Mouse (Mus musculus) urinary bladder, postnatal 10 days (tissue): ENCODE data around the gene Clec3a.

Experiments
- DNase-seq: peaks from one replicate; pipeline ENCODE4 v3.0.0; 2022; ENCODE audit warnings: low spot score

Gene Clec3a

DNA sequence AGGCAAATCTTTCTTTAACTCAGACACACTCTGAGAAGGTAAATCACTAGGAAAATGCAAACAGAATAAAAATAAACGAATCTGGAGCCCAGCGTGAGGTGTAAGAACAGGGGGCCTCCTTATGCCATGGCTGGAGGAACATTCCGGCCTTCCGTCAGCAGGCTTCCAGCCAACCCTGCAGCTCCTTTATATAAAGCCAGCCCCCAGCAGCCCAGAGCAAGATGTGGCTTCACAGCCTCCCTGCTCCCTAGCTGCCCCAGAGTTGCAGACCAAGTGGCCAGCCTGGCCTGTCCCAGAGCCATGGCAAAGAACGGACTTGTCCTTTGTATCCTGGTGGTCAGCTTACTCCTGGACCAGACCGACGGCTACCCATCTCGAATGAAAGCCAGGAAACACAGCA lies at the start of gene Clec3a:
Gene Clec3a (plus strand): TSS at position 301 of the 400 bp plus-strand sequence.
- DNase-seq = no peak

- peak; percentile 41 for DNase-seq
Measured at GRCm38 (mm10) chr8:114369038-114369976, 48.6 kb upstream of the Clec3a start.

GRCm38 (mm10) chr8:114374390-114374789 lies 43.5 kb upstream of the Clec3a start:
- DNase-seq = no peak

- DNase-seq = no peak
Measured at GRCm38 (mm10) chr8:114384189-114384588, 33.7 kb upstream of the Clec3a start.

GRCm38 (mm10) chr8:114387494-114387893 lies 30.4 kb upstream of the Clec3a start:
- no peak for DNase-seq

- DNase-seq = no peak
Measured at GRCm38 (mm10) chr8:114390465-114391254, 27.2 kb upstream of the Clec3a start.

- no peak for DNase-seq
Measured at GRCm38 (mm10) chr8:114398326-114398725, 19.6 kb upstream of the Clec3a start.

- no peak for DNase-seq
Measured at GRCm38 (mm10) chr8:114399273-114399672, 18.6 kb upstream of the Clec3a start.

- DNase-seq = no peak
Measured at GRCm38 (mm10) chr8:114401679-114402078, 16.2 kb upstream of the Clec3a start.

- DNase-seq = no peak
Measured at GRCm38 (mm10) chr8:114411421-114411820, 6.5 kb upstream of the Clec3a start.

GRCm38 (mm10) chr8:114418486-114418885 lies 600 bp downstream of the Clec3a start:
- no peak for DNase-seq

- DNase-seq = no peak
Measured at GRCm38 (mm10) chr8:114418904-114419303, 1.0 kb downstream of the Clec3a start.

- no peak for DNase-seq
Measured at GRCm38 (mm10) chr8:114421544-114421943, 3.7 kb downstream of the Clec3a start.

DNA sequence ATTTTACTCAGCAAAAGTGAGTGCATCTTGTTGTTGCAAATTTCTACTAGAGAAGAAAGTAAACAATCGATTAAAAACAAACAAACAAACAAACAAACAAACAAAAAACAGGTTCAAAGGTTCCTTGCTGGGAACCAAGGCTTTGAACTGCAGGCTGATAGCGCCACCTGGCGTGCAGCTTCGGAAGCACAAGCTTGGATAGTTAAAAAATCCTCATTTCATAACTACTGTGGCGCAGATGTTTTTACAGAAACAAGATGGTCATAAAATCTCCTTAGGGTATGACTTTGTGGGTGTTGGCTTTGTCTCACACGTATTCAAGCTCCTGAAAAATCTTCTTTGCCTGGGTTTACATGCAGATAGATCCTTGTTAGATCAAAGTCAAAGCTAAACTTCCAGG lies 20.4 kb downstream of the Clec3a start:
- no peak for DNase-seq

GRCm38 (mm10) chr8:114439334-114440204 lies 21.7 kb downstream of the Clec3a start, which contains the start of gene Wwox:
Gene Wwox, plus strand, starts transcription at chr8:114439655.
- peak; percentile 99 for DNase-seq

DNA sequence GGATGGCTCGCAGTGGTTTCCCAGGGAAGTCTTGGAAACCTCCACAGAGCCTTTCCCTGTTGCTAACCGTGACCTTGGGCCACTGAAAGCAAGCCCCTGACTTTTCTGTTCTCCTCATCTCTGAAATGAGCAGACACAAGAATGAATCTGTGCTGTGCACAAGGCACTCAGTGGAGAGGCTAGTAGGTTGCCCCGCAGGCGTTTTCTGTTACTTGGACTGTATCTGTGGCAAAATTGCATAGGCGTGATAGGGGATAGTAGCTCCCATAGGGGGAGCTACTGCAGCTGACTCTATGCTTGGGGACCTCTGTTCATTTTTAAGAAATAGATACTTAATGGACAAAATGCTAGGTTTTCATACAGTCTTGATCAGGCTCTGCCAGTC lies 22.3 kb downstream of the Clec3a start:
- DNase-seq = no peak

- DNase-seq = no peak
Measured at GRCm38 (mm10) chr8:114441616-114442015, 23.7 kb downstream of the Clec3a start.

- no peak for DNase-seq
Measured at GRCm38 (mm10) chr8:114446884-114447283, 29.0 kb downstream of the Clec3a start.

- no peak for DNase-seq
Measured at GRCm38 (mm10) chr8:114452278-114452677, 34.4 kb downstream of the Clec3a start.

DNA sequence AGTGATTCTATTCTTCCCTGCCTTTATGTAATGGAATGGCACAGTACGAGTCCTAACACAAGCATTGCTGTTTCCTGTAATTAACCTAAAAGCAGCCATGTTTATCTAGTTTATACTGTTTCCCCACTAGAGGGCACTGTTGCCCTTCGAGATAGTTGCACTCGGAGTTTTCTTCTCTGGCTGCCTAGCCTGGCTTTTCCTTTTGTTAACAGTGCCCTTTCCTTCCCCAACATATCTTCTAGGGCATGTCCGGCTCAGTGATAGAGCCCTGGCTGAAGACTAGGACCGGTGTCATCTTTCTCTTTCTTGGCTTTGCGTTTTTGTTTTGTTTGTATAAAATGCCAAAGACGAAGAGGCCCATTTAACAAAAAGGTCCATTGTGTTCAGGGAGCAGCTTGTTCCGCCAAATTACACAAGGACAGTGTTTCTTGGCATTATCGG lies 34.9 kb downstream of the Clec3a start:
- DNase-seq = no peak

- no peak for DNase-seq
Measured at GRCm38 (mm10) chr8:114455302-114455701, 37.4 kb downstream of the Clec3a start.

DNA sequence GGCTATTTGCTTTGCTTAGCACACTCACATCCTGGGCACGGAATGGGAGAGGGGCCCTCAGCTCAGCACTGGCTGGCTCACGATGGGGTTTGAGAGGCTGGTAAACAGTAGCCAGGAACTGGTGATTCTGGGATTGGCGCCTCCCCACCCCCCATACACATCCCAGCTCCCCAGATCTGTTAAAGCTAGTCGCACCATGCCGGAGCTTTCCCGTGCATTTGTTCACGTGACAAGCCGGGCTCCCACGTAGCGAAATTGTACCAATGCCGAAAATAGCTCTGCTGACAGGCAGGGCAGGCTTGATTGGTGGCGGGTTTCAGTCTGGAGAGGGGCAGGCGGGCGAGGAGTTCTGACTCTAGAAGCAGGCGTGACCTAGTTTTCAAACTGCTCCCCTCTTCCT lies 38.1 kb downstream of the Clec3a start:
- DNase-seq = no peak
